Mouse (Mus musculus): ENCODE data around the gene B4galt7.
"Not testable (repeated sequence)": the region's sequence is repeated elsewhere in the genome, so short reads cannot be mapped to it uniquely, and the experiment has no call there.

The B4galt7 gene

GRCm38 (mm10) chr13:55600657-55601056 lies 961 bp downstream of the B4galt7 start:
- no peak for DNase-seq

GRCm38 (mm10) chr13:55601611-55602010 lies 1.9 kb downstream of the B4galt7 start:
- DNase-seq: peak; percentile 62

- no peak for DNase-seq
Observed at GRCm38 (mm10) chr13:55604606-55605005, 4.9 kb downstream of the B4galt7 start.

GRCm38 (mm10) chr13:55606899-55607623 lies 7.4 kb downstream of the B4galt7 start:
- DNase-seq: no peak

- no peak for DNase-seq
Observed at GRCm38 (mm10) chr13:55607624-55608006, 7.9 kb downstream of the B4galt7 start.

- no peak for DNase-seq
Observed at GRCm38 (mm10) chr13:55611996-55612395, 12.3 kb downstream of the B4galt7 start.

GRCm38 (mm10) chr13:55613471-55613870 lies 13.8 kb downstream of the B4galt7 start:
- DNase-seq: no peak

GRCm38 (mm10) chr13:55619328-55619727 lies 19.6 kb downstream of the B4galt7 start:
- DNase-seq: no peak

GRCm38 (mm10) chr13:55620275-55620674 lies 20.6 kb downstream of the B4galt7 start:
- DNase-seq: no peak

- not testable (repeated sequence) for DNase-seq
Observed at GRCm38 (mm10) chr13:55622156-55622648, 22.5 kb downstream of the B4galt7 start.

- peak; percentile 87 for DNase-seq
Observed at GRCm38 (mm10) chr13:55622649-55623541, 23.2 kb downstream of the B4galt7 start, which contains the start of gene Caml. Gene Caml (plus strand): TSS chr13:55623005.

GRCm38 (mm10) chr13:55634639-55635127 lies 35.0 kb downstream of the B4galt7 start, which contains the start of gene Ddx46:
Gene Ddx46 (plus strand): TSS chr13:55635027.
- peak; percentile 85 for DNase-seq

GRCm38 (mm10) chr13:55635146-55635571 lies 35.5 kb downstream of the B4galt7 start:
- DNase-seq: no peak

- no peak for DNase-seq
Observed at GRCm38 (mm10) chr13:55636185-55636983, 36.7 kb downstream of the B4galt7 start.

GRCm38 (mm10) chr13:55640480-55640879 lies 40.8 kb downstream of the B4galt7 start:
- peak; percentile 40 for DNase-seq

- DNase-seq: no peak
Observed at GRCm38 (mm10) chr13:55644525-55644924, 44.8 kb downstream of the B4galt7 start.

- no peak for DNase-seq
Observed at GRCm38 (mm10) chr13:55650098-55650497, 50.4 kb downstream of the B4galt7 start.

GRCm38 (mm10) chr13:55650980-55651379 lies 51.3 kb downstream of the B4galt7 start:
- no peak for DNase-seq

Measured in cerebellum, adult 11-12 months (tissue).